Mouse (Mus musculus): ENCODE measurements around the gene Fam122a. TPM values are rescaled to one million over a fixed set of nuclear protein-coding genes. Genes with fewer than 3 reads are reported as not detected.

The Fam122a gene
- total RNA-seq (2015) (37.8 and 45.5 TPM in 2 replicates), total RNA-seq (2017) (9.7 and 13.9 TPM in 2 replicates)

GRCm38 (mm10) chr19:24476929-24477882 lies at the start of gene Fam122a:
Gene Fam122a (minus strand): TSS chr19:24477356.
- ATAC-seq (replicated peaks; ENCODE audit: poor library complexity): peak; percentile 91

- no peak for ATAC-seq (replicated peaks; ENCODE audit: poor library complexity)
These were observed 46.5 kb upstream of the Fam122a start for GRCm38 (mm10) chr19:24523476-24524313.

GRCm38 (mm10) chr19:24521997-24522396 lies 44.8 kb upstream of the Fam122a start:
- ATAC-seq (replicated peaks; ENCODE audit: poor library complexity): no peak

- 0 out of 2 replicates have a peak, but pooled peaks have one; percentile 14 for ATAC-seq (replicated peaks; ENCODE audit: poor library complexity)
These were observed 44.0 kb upstream of the Fam122a start for GRCm38 (mm10) chr19:24521146-24521545.

- ATAC-seq (replicated peaks; ENCODE audit: poor library complexity): no peak
These were observed 42.7 kb upstream of the Fam122a start for GRCm38 (mm10) chr19:24519732-24520409.

- no peak for ATAC-seq (replicated peaks; ENCODE audit: poor library complexity)
These were observed 41.2 kb upstream of the Fam122a start for GRCm38 (mm10) chr19:24518384-24518783.

- ATAC-seq (replicated peaks; ENCODE audit: poor library complexity): no peak
These were observed 39.9 kb upstream of the Fam122a start for GRCm38 (mm10) chr19:24517057-24517456.

- ATAC-seq (replicated peaks; ENCODE audit: poor library complexity): no peak
These were observed 38.8 kb upstream of the Fam122a start for GRCm38 (mm10) chr19:24515941-24516340.

- 0 out of 2 replicates have a peak, but pooled peaks have one; percentile 30 for ATAC-seq (replicated peaks; ENCODE audit: poor library complexity)
These were observed 37.8 kb upstream of the Fam122a start for GRCm38 (mm10) chr19:24514661-24515642.

- peak; percentile 86 for ATAC-seq (replicated peaks; ENCODE audit: poor library complexity)
These were observed 36.1 kb upstream of the Fam122a start for GRCm38 (mm10) chr19:24513105-24513843.

- no peak for ATAC-seq (replicated peaks; ENCODE audit: poor library complexity)
These were observed 34.8 kb upstream of the Fam122a start for GRCm38 (mm10) chr19:24511939-24512338.

- no peak for ATAC-seq (replicated peaks; ENCODE audit: poor library complexity)
These were observed 32.2 kb upstream of the Fam122a start for GRCm38 (mm10) chr19:24509391-24509790.

GRCm38 (mm10) chr19:24508087-24508767 lies 31.1 kb upstream of the Fam122a start:
- ATAC-seq (replicated peaks; ENCODE audit: poor library complexity): no peak

GRCm38 (mm10) chr19:24502736-24503421 lies 25.7 kb upstream of the Fam122a start:
- no peak for ATAC-seq (replicated peaks; ENCODE audit: poor library complexity)

GRCm38 (mm10) chr19:24501525-24501924 lies 24.4 kb upstream of the Fam122a start:
- no peak for ATAC-seq (replicated peaks; ENCODE audit: poor library complexity)

- ATAC-seq (replicated peaks; ENCODE audit: poor library complexity): no peak
These were observed 23.3 kb upstream of the Fam122a start for GRCm38 (mm10) chr19:24500431-24500830.

GRCm38 (mm10) chr19:24499291-24499690 lies 22.1 kb upstream of the Fam122a start:
- no peak for ATAC-seq (replicated peaks; ENCODE audit: poor library complexity)

GRCm38 (mm10) chr19:24493887-24494286 lies 16.7 kb upstream of the Fam122a start:
- peak; percentile 79 for ATAC-seq (replicated peaks; ENCODE audit: poor library complexity)
